Mouse (Mus musculus) T-helper 2 cell (primary cell): Measurements from ENCODE around the gene Gbx1.
"Not testable (repeated sequence)": the region's sequence is repeated elsewhere in the genome, so short reads cannot be mapped to it uniquely, and the experiment has no call there.

Experiments
- in situ Hi-C: fragments of 300-600 bp; cut with MboI, MseI; formaldehyde crosslinking; loops from one replicate; pipeline ENCODE4 v1.15.1; 2025; ENCODE audit warnings: high pct_unique_total_duplicates

Gene Gbx1

GRCm38 (mm10) chr5:24526889-24527230 lies at the start of gene Gbx1:
TSS of gene Gbx1 (minus strand) at chr5:24527202.
- in situ Hi-C loops = no loop called here

GRCm38 (mm10) chr5:24576801-24577182 lies 49.8 kb upstream of the Gbx1 start:
- in situ Hi-C loops = no loop called here

GRCm38 (mm10) chr5:24575948-24576347 lies 48.9 kb upstream of the Gbx1 start:
- in situ Hi-C loops = no loop called here

GRCm38 (mm10) chr5:24556709-24557108 lies 29.7 kb upstream of the Gbx1 start, which contains the start of gene 4931409K22Rik:
TSS of gene 4931409K22Rik (minus strand) at chr5:24556809.
- in situ Hi-C loops = no loop called here

GRCm38 (mm10) chr5:24555335-24555734 lies 28.3 kb upstream of the Gbx1 start:
- in situ Hi-C loops = not testable (repeated sequence)

GRCm38 (mm10) chr5:24553621-24554244 lies 26.7 kb upstream of the Gbx1 start:
- in situ Hi-C loops = no loop called here

- in situ Hi-C loops = no loop called here
These were observed 24.3 kb upstream of the Gbx1 start for GRCm38 (mm10) chr5:24551317-24551688.

- in situ Hi-C loops = no loop called here
These were observed 23.8 kb upstream of the Gbx1 start for GRCm38 (mm10) chr5:24550598-24551316.

- in situ Hi-C loops = no loop called here
These were observed 15.6 kb upstream of the Gbx1 start for GRCm38 (mm10) chr5:24542643-24543042.

- in situ Hi-C loops = no loop called here
These were observed 14.2 kb upstream of the Gbx1 start for GRCm38 (mm10) chr5:24541144-24541569.

- in situ Hi-C loops = no loop called here
These were observed 13.6 kb upstream of the Gbx1 start, which contains the start of gene Asb10 for GRCm38 (mm10) chr5:24540387-24541143. TSS of gene Asb10 (minus strand) at chr5:24540978.

- in situ Hi-C loops = no loop called here
These were observed 12.7 kb upstream of the Gbx1 start for GRCm38 (mm10) chr5:24539571-24540296.

- in situ Hi-C loops = no loop called here
These were observed 10.6 kb upstream of the Gbx1 start for GRCm38 (mm10) chr5:24537618-24538017.

- in situ Hi-C loops = no loop called here
These were observed 9.5 kb upstream of the Gbx1 start for GRCm38 (mm10) chr5:24536511-24536910.

- in situ Hi-C loops = no loop called here
These were observed 8.7 kb upstream of the Gbx1 start for GRCm38 (mm10) chr5:24535731-24536130.

GRCm38 (mm10) chr5:24534292-24534691 lies 7.3 kb upstream of the Gbx1 start:
- in situ Hi-C loops = no loop called here

GRCm38 (mm10) chr5:24533391-24533790 lies 6.4 kb upstream of the Gbx1 start:
- in situ Hi-C loops = no loop called here

- in situ Hi-C loops = no loop called here
These were observed 3.2 kb upstream of the Gbx1 start for GRCm38 (mm10) chr5:24530042-24530689.

- in situ Hi-C loops = no loop called here
These were observed 778 bp upstream of the Gbx1 start for GRCm38 (mm10) chr5:24527780-24528179.

GRCm38 (mm10) chr5:24526190-24526888 lies 663 bp downstream of the Gbx1 start:
- in situ Hi-C loops = no loop called here
